Mouse (Mus musculus): ENCODE results near the gene Myocos.
"Not testable (repeated sequence)": the region's sequence is repeated elsewhere in the genome, so short reads cannot be mapped to it uniquely, and the experiment has no call there.

The Myocos gene

DNA sequence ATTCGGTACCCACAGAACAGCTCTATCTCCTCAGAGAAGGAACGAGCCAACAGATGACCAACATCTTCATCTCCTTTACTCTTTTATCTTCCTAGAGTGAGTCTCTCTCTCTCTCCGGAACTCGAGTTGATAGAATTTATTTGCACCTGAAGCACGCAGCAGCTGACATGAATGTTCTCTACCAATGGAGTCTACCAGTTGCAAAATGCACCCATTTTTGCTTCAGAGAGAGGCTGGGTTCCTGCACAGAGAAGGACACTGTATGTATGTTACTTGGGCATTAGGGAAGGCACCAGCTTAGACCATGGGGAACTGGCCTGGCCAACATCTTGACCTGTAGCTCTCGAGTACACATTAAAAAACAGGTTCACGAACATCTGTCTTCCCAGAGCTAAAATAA is at the start of gene Myocos:
TSS of gene Myocos (minus strand) at position 101 of the 400 bp plus-strand sequence.
- in situ Hi-C loops (cut with MboI, MseI) = loop anchor here (5.0 kb wide), 1 partner anchor 296 kb away; no protein-coding TSS in a partner anchor

- in situ Hi-C loops (cut with MboI, MseI) = no loop called here
Measured at GRCm38 (mm10) chr1:162700389-162701066, 42.5 kb upstream of the Myocos start.

GRCm38 (mm10) chr1:162697866-162698265 is 39.8 kb upstream of the Myocos start:
- in situ Hi-C loops (cut with MboI, MseI) = no loop called here

DNA sequence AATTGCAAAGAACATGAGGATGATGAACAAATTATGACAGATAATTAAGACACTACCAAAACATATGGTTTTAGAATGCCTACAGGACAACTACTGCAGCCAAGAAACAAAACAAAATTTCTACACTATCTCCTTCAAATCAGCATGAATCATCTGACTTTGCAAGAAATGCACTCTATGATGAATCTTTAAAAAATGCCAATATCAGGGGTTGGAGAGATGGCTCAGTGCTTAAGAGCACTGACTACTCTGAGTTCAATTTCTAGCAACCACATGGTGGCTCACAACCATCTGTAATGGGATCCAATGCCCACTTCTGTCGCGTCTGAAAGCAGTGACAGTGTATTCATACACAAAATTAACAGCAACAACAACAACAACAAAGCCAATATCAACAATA is 35.7 kb upstream of the Myocos start:
- in situ Hi-C loops (cut with MboI, MseI) = no loop called here

- in situ Hi-C loops (cut with MboI, MseI) = loop anchor here (10.0 kb wide), 1 partner anchor 111 kb away; no protein-coding TSS in a partner anchor
Measured at GRCm38 (mm10) chr1:162665486-162666174, 7.6 kb upstream of the Myocos start.

GRCm38 (mm10) chr1:162664826-162665475 is 6.9 kb upstream of the Myocos start:
- in situ Hi-C loops (cut with MboI, MseI) = loop anchor here (5.0 to 10.0 kb wide), 2 partner anchors 43 to 110 kb away; no protein-coding TSS in a partner anchor

DNA sequence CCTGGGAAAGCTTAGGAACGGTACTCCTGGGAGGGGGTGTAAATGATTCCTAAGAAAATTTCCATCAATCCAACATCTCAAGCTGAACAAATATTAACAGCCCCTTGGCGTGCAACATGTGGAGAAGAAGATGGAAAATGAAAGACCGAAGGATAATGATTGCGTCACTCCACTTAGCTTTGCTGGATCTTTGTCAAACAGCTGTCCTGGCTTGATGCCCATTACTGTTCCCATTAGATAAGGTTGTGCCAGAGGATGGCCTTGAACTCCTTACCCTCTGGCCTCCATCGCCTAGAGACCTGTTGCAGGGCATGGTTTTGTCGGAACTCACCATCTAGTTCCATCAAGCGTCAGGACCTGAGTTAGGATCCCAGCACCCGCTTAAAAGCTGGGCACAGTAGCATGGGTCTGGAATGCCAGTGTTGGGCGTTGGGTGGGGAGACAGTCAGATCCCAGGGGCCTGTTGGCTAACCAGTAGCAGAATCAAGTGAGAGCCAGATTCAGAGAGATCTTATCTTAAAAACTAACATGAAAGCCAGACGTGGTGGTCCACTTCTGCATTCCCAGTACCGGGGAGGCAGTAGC is 2.3 kb upstream of the Myocos start:
- in situ Hi-C loops (cut with MboI, MseI) = loop anchor here (5.0 to 10.0 kb wide), 2 partner anchors 38 to 106 kb away; no protein-coding TSS in a partner anchor

- in situ Hi-C loops (cut with MboI, MseI) = no loop called here
Measured at GRCm38 (mm10) chr1:162648416-162648815, 9.6 kb downstream of the Myocos start.

GRCm38 (mm10) chr1:162646083-162646686 is 11.8 kb downstream of the Myocos start:
- in situ Hi-C loops (cut with MboI, MseI) = no loop called here

GRCm38 (mm10) chr1:162643752-162644151 is 14.3 kb downstream of the Myocos start:
- in situ Hi-C loops (cut with MboI, MseI) = no loop called here

DNA sequence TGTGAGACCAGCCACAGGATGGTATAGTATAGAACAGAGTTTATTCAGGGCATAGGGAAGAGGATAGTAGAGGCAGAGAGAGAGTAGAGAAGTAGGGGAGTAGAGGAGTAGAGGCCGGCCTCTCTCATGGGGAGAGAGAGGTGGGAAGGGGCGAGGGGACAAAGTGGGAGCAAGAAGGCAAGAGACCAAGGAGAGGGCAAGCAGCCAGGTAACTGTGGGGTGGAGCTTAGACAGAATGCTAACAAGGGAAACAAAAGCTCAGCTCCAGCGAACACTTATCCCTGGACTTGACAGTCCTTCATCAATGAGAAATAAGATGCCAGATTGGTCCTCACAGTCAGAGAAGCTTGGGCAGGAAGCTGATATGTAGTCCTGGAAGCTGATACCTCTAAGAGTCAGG is 15.4 kb downstream of the Myocos start:
- in situ Hi-C loops (cut with MboI, MseI) = no loop called here

- in situ Hi-C loops (cut with MboI, MseI) = loop anchor here (10.0 kb wide), 1 partner anchor 615 kb away; no protein-coding TSS in a partner anchor
Measured at GRCm38 (mm10) chr1:162639861-162640260, 18.2 kb downstream of the Myocos start.

GRCm38 (mm10) chr1:162639051-162639750 is 18.8 kb downstream of the Myocos start, which contains the start of gene Myoc:
Gene Myoc, plus strand, starts transcription at chr1:162639155.
- in situ Hi-C loops (cut with MboI, MseI) = loop anchor here (10.0 kb wide), 1 partner anchor 614 kb away; no protein-coding TSS in a partner anchor

DNA sequence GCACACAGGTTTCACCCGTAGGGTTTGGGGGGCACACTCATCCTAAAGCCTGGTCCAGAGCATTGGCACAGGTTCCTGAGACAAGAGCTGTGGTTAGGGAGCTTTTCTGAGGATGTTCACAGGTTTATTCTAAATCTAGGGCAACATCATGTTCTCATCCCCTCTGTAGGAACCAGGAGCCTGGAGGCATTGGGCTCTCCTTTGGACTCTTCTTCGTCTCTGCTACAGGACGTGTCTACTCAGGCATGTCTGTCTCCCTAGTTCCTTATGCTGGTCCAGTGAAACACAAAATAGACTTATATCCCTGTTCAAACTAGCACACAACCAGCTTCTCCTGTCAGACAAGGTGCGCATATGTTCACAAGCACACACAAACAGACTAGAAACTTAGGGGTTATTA is 19.5 kb downstream of the Myocos start:
- in situ Hi-C loops (cut with MboI, MseI) = loop anchor here (10.0 kb wide), 1 partner anchor 614 kb away; no protein-coding TSS in a partner anchor

GRCm38 (mm10) chr1:162636516-162636915 is 21.5 kb downstream of the Myocos start:
- in situ Hi-C loops (cut with MboI, MseI) = loop anchor here (10.0 kb wide), 1 partner anchor 612 kb away; no protein-coding TSS in a partner anchor

- in situ Hi-C loops (cut with MboI, MseI) = loop anchor here (10.0 kb wide), 1 partner anchor 611 kb away; no protein-coding TSS in a partner anchor
Measured at GRCm38 (mm10) chr1:162635291-162635931, 22.6 kb downstream of the Myocos start.

- in situ Hi-C loops (cut with MboI, MseI) = not testable (repeated sequence)
Measured at GRCm38 (mm10) chr1:162628326-162628725, 29.7 kb downstream of the Myocos start.

DNA sequence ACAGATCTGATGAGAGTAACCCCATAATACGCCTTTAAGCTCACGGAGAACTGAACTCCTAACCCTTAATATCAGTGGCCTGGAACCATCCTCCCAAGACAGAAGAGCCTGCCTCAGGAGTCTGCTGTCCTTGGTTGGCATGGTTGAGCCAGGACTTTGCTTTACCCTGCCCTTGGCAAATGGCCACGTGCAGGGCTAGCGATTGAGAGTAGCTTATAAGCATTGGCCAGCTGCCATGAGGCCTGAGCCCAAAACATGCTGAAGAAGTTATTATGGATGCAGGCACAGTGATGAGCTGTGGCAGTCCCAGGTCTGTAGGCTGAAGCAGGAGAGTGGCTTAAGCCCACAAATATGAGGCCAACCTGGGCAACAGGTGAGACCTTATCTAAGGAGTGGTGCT is 30.2 kb downstream of the Myocos start:
- in situ Hi-C loops (cut with MboI, MseI) = not testable (repeated sequence)

DNA sequence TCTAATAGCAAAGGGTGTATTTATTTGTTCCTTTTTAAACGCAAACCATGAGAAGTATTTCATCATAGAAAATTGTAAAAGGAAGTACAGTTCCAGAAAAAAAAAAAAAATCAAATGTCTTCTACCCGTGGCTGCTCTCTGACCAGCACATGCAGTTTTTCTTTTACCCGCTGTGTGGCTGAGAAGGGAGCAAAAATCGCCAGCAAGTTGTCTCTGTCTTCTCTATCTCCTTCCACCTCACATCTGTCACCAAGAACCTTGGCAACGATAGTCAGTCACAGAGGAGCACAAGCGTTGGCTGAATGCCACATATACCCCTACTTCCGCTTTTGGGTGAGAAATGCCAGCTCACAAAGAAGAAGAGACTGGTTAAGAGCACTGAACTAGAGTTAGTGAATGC is 32.8 kb downstream of the Myocos start:
- in situ Hi-C loops (cut with MboI, MseI) = no loop called here

GRCm38 (mm10) chr1:162623895-162624294 is 34.1 kb downstream of the Myocos start:
- in situ Hi-C loops (cut with MboI, MseI) = loop anchor here (5.0 kb wide), 1 partner anchor 38 kb away; no protein-coding TSS in a partner anchor

Data from regulatory T cell (primary cell).